Mouse (Mus musculus) gastrocnemius, adult 2 months (tissue): ENCODE data around the gene D930020B18Rik. TPM values are rescaled to one million over a fixed set of nuclear protein-coding genes. Genes with fewer than 3 reads are reported as not detected.

Experiments
- DNase-seq: peaks from one replicate; pipeline ENCODE4 v3.0.0; 2022
- H3K27ac ChIP-seq: fragments of 200-600 bp; 2 replicates; pipeline ENCODE4 v1.8.1; 2022; ENCODE audit warnings: mild to moderate bottlenecking
- H3K4me3 ChIP-seq: fragments of 200-600 bp; 2 replicates; pipeline ENCODE4 v1.8.1; 2022; ENCODE audit warnings: mild to moderate bottlenecking, moderate library complexity
- CTCF ChIP-seq: fragments of 200-600 bp; IDR thresholded peaks from 2 replicates; pipeline ENCODE4 v1.8.1; 2022; ENCODE audit warnings: antibody characterized with exemption, mild to moderate bottlenecking, moderate library complexity
- intact Hi-C: fragments of 180-260 bp; cut with DNase I; formaldehyde crosslinking; loops from one replicate; pipeline ENCODE4 v1.15.1; 2025
- microRNA-seq: library from miRNA; unstranded; fragments of <30 nt; microRNA quantifications from one replicate; pipeline ENCODE4 v1.2.0, GENCODE M21; 2021
- total RNA-seq, 2 experiments: library from RNA; stranded (reverse); gene quantifications; 2 replicates each; pipeline ENCODE4 v1.2.3; 2021

Gene D930020B18Rik
- total RNA-seq, 2 experiments from 2014 or later = not detected

DNA sequence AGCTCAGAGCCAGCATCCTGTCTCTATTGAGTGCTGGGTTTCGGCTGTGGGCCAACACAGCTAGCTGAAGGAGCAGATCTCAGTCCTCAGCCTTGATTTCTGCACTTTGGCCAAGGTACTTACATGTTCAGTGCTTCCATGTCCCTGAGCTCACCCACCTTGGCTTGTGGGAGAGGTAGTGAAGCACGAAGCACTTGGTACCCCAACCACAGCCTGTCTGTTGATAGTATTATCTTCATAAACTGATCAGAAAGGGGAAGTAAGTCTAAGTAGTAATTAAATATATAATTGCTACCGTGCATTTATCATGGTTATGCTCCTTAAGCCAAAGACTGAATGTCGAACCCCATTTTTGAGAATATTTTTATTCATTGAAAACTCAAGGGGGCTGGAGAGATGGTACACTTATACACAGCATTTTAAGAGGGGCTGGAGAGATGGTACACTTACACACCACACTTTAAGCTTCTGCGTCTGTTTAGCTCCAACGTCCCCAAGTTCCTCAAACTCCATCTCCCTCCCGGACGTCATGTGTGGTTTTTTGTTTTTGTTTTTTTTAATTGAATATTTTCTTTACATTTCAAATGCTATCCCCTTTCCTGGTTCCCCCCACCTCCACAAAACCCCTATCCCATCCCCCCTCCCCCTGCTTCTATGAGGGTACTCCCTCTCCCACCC, 89.8 kb downstream of the D930020B18Rik start:
- TF ChIP-seq CTCF = no peak
- intact Hi-C loops = no loop called here
- DNase-seq = no peak
- H3K27ac ChIP-seq = no peak overlapping the region
- H3K4me3 ChIP-seq = no peak overlapping the region

GRCm38 (mm10) chr10:121732542-121732941, 91.2 kb downstream of the D930020B18Rik start:
- no peak for DNase-seq
- TF ChIP-seq CTCF = no peak
- Histone ChIP-seq H3K4me3 (no peak overlapping the region), H3K27ac (no peak overlapping the region)
- intact Hi-C loops = no loop called here

- intact Hi-C loops = no loop called here
- no peak for DNase-seq
- H3K4me3 ChIP-seq = no peak overlapping the region
- TF ChIP-seq CTCF = no peak
- no peak overlapping the region for H3K27ac ChIP-seq
Observed at GRCm38 (mm10) chr10:121737256-121737655, 95.9 kb downstream of the D930020B18Rik start.

DNA sequence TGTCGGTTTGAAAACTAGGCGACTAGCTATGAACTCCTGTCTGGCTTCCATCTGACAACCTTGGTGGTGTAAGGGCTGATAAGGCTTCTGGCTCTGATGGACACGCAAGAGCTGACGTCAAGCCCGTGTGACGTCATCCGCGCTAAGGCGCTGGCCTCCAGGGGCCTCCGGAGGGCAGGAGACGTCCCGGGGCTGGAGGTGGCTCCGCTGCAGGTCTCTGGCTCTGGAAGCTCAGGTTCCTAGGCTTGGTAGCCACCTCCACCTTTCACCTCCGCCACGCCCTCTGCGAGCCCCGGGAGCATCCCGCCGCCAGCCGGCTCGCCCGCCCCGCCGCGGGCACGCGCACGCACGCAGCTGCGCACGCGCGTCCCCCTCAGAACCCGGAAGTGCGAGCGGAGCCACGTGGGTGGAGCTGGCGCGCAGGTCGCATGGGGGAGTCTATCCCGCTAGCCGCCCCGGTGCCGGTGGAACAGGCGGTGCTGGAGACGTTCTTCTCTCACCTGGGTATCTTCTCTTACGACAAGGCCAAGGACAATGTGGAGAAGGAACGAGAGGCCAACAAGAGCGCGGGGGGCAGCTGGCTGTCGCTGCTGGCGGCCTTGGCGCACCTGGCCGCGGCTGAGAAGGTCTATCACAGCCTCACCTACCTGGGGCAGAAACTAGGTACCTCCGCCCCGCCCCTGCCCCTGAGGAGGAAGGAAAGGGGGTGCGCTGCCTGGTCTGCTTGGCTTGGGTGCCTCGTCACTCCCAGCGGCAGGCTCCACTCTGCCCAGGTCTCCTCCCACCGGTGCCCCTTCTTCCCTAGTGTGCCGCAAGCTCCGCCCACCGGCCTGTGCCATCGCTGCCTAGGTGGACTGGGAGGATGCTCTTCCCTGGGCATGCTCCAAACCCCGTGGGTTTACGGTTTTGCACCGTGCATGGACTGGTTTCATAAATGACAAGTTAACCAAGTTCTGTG, 98.4 kb downstream of the D930020B18Rik start, which contains the start of gene BC048403:
TSS of gene BC048403 (plus strand) at position 390 of the 958 bp plus-strand sequence.
- peak; percentile 18; the same call in 1 of the 2 replicates for TF ChIP-seq CTCF
- intact Hi-C loops = no loop called here
- Histone ChIP-seq H3K4me3 (peak within 1 kb of the TSS; percentile 79), H3K27ac (peak within 1 kb of the TSS; percentile 87)
- DNase-seq = peak; percentile 92

DNA sequence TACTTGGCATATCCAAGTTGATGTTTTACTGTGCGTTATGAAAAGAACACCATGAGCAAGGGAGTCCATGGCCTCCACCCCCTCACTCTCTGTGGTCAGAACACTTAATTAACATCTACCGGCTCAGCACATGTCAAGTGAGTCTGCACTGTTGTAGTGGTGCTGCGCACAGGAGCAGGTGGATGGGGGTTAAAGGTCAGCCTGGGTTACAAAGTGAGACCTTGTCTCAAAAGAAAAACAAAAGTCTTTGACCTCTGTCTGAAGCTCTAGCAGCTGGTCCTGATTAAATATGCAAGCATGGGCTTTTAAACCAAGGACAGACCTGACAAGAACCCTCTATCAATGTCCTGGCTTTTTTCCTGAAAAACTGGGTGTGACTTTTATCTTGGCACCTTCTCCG, 100.9 kb downstream of the D930020B18Rik start:
- H3K4me3 ChIP-seq = no peak overlapping the region
- TF ChIP-seq CTCF = no peak
- no peak for DNase-seq
- intact Hi-C loops = no loop called here
- no peak overlapping the region for H3K27ac ChIP-seq

Small RNAs within 50 kb of the gene (microRNA-seq; reads per million reads assigned to microRNA genes)
- gene Gm24330 = not detected

Other genes starting within 250 kb of the D930020B18Rik start
- 10 to 100 TPM; 29.2 to 47.3 TPM for gene Rassf3, start 165.2 kb upstream of the D930020B18Rik start, total RNA-seq
- gene Tbk1, start 54.8 kb upstream of the D930020B18Rik start, total RNA-seq = 10 to 100 TPM; 11.5 to 12.0 TPM
- 10 to 100 TPM; 21.6 to 27.8 TPM for gene Xpot, start 15.3 kb upstream of the D930020B18Rik start, total RNA-seq
- gene BC048403, start 98.3 kb downstream of the D930020B18Rik start, total RNA-seq = 1 to 10 TPM; 1.5 to 2.0 TPM